Mouse (Mus musculus): ENCODE measurements at regions not wholly inside any gene's neighbourhood (a gene's known extent, or its start where the extent isn't known, plus 50 kb on each side); places are given as distances from the start of the nearest gene placed in this dataset.

DNA sequence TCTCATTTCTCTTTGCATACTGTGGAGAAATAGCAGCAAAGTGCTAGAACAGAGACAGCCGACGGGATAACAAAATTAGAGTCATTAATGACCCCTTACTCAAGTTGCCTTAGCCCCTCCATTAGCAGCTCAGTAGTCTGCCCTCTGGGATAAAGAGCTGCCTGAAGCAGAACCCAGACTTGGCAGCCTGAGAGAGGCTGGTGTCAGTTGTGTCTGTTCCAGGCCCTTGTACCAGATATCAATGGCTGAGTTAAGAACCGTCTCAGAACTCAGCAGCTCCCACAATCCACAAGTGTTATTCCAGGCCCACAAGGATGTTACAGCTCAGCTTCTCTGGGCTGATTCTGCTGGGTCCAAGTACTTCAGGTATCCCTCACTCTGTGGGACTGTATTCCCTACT is 109.6 kb upstream of the Topaz1 start:
- H3K4me3 ChIP-seq (replicated peaks; ENCODE audit: extremely low read depth, low read depth, low read length): no peak overlapping the region
- H3K4me1 ChIP-seq (ENCODE audit: control insufficient read depth, insufficient read depth, low read length): no peaks in the 10 kb centered on the region
- WGBS: 66% methylated on average over 3 of the region's 3 CpGs
- DNase-seq: no peak
- TF ChIP-seq CTCF (IDR thresholded peaks at IDR 0.05; ENCODE audit: insufficient read depth, low read length) (no peak), POLR2A (IDR thresholded peaks at IDR 0.05; ENCODE audit: borderline replicate concordance, extremely low read depth, low read depth, low read length) (no peak)

- no peak for DNase-seq
Measured at GRCm38 (mm10) chr9:122639239-122639638, 107.9 kb upstream of the Topaz1 start.

GRCm38 (mm10) chr9:122642913-122643312 is 104.2 kb upstream of the Topaz1 start:
- 60% methylated on average over 7 of the region's 7 CpGs for WGBS
- no peak for DNase-seq
- no peak for TF ChIP-seq POLR2A (IDR thresholded peaks at IDR 0.05; ENCODE audit: borderline replicate concordance, extremely low read depth, low read depth, low read length)
- no peak for TF ChIP-seq CTCF (IDR thresholded peaks at IDR 0.05; ENCODE audit: insufficient read depth, low read length)
- no peak overlapping the region for H3K4me3 ChIP-seq (replicated peaks; ENCODE audit: extremely low read depth, low read depth, low read length)
- no peaks in the 10 kb centered on the region for H3K4me1 ChIP-seq (ENCODE audit: control insufficient read depth, insufficient read depth, low read length)

More at GRCm38 (mm10) chr9:122639239-122639638, 107.9 kb upstream of the Topaz1 start:
- TF ChIP-seq CTCF (IDR thresholded peaks at IDR 0.05; ENCODE audit: insufficient read depth, low read length) (no peak), POLR2A (IDR thresholded peaks at IDR 0.05; ENCODE audit: borderline replicate concordance, extremely low read depth, low read depth, low read length) (no peak)
- Histone ChIP-seq H3K4me3 (replicated peaks; ENCODE audit: extremely low read depth, low read depth, low read length) (no peak overlapping the region), H3K4me1 (ENCODE audit: control insufficient read depth, insufficient read depth, low read length) (no peaks in the 10 kb centered on the region)
- 74% methylated on average over 4 of the region's 4 CpGs for WGBS

GRCm38 (mm10) chr9:122645569-122645968 is 101.6 kb upstream of the Topaz1 start:
- DNase-seq: no peak
- WGBS: 76% methylated on average over 5 of the region's 5 CpGs
- TF ChIP-seq POLR2A (IDR thresholded peaks at IDR 0.05; ENCODE audit: borderline replicate concordance, extremely low read depth, low read depth, low read length): no peak
- no peak for TF ChIP-seq CTCF (IDR thresholded peaks at IDR 0.05; ENCODE audit: insufficient read depth, low read length)
- Histone ChIP-seq H3K4me1 (ENCODE audit: control insufficient read depth, insufficient read depth, low read length) (no peaks in the 10 kb centered on the region), H3K4me3 (replicated peaks; ENCODE audit: extremely low read depth, low read depth, low read length) (no peak overlapping the region)

DNA sequence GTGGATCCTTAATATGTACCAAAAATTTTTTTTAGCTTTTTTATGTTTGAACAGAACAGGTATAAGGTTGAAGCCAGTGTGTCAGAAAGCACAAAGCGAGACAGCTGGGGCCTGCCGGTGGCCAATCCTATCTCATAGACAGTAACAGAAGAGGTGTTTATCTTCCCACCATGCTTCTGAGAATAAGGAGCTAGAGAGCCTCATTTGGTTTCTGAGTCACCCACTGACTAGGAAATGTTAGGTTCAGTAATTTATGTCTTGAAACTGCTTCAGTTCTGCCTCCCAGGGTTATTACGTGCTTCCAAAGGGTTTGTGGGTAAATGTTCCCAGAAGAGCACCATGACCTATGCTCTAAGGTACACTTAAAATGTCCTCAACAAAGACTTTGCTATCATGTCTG is 96.3 kb upstream of the Topaz1 start:
- DNase-seq: no peak
- WGBS: 78% methylated on average over 3 of the region's 3 CpGs
- no peaks in the 10 kb centered on the region for H3K4me1 ChIP-seq (ENCODE audit: control insufficient read depth, insufficient read depth, low read length)
- TF ChIP-seq POLR2A (IDR thresholded peaks at IDR 0.05; ENCODE audit: borderline replicate concordance, extremely low read depth, low read depth, low read length) (no peak), CTCF (IDR thresholded peaks at IDR 0.05; ENCODE audit: insufficient read depth, low read length) (no peak)
- H3K4me3 ChIP-seq (replicated peaks; ENCODE audit: extremely low read depth, low read depth, low read length): no peak overlapping the region

DNA sequence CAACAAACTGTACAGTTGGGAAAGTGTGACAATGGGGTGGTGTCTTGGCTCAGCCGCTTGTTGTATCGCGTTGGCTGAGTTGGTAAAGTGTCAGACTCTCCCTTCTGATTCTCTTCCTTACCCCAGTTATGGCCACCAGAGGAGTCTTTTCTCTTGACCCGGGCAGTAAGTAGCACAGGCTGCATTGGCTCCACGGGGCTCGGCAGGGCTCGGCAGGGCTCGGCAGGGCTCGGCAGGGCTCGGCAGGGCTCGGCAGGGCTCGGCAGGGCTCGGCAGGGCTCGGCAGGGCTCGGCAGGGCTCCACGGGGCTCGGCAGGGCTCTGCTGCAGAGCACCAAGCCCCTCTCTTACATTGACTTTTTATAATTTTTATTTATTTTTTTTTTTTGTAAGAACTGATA is 91.6 kb upstream of the Topaz1 start:
- H3K4me3 ChIP-seq (replicated peaks; ENCODE audit: extremely low read depth, low read depth, low read length): no peak overlapping the region
- TF ChIP-seq POLR2A (IDR thresholded peaks at IDR 0.05; ENCODE audit: borderline replicate concordance, extremely low read depth, low read depth, low read length): no peak
- no peak for TF ChIP-seq CTCF (IDR thresholded peaks at IDR 0.05; ENCODE audit: insufficient read depth, low read length)
- WGBS: 54% methylated on average over 17 of the region's 17 CpGs
- DNase-seq: peak; percentile 39
- H3K4me1 ChIP-seq (ENCODE audit: control insufficient read depth, insufficient read depth, low read length): no peaks in the 10 kb centered on the region

GRCm38 (mm10) chr9:122660050-122660449 is 87.1 kb upstream of the Topaz1 start:
- WGBS: 48% methylated on average over 9 of the region's 9 CpGs
- H3K4me3 ChIP-seq (replicated peaks; ENCODE audit: extremely low read depth, low read depth, low read length): no peak overlapping the region
- DNase-seq: no peak
- no peak for TF ChIP-seq POLR2A (IDR thresholded peaks at IDR 0.05; ENCODE audit: borderline replicate concordance, extremely low read depth, low read depth, low read length)
- TF ChIP-seq CTCF (IDR thresholded peaks at IDR 0.05; ENCODE audit: insufficient read depth, low read length): no peak
- no peaks in the 10 kb centered on the region for H3K4me1 ChIP-seq (ENCODE audit: control insufficient read depth, insufficient read depth, low read length)

DNA sequence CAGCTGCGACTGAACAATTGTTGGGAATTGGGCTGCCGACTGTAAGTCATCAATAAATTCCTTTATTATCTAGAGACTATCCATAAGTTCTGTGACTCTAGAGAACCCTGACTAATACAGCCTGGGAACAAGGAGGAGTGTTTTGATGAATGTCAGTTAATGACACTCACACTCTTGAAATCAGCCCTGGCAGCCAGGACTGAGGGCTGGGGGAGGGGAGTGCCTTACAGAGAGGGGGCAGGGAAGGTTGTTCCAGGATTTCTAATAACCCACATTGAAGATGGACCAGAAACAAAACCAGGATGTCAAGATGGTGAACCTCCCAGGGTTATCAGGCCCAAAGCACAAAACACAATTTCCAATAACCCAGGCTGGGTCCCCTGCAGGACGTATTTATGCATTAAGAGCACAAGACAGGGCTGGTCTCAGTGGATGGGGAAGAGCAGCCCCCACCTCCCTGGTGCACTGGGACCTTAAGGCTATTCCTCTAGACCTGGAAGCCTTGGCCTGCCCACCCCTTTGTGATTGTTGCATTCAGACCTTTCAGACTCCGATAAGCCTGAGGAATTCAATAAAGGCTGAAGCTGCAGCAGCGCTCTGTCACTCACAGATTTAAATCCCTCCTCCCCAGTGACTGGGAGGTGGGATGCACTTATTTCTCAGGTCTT is 80.0 kb upstream of the Topaz1 start:
- no peak for TF ChIP-seq CTCF (IDR thresholded peaks at IDR 0.05; ENCODE audit: insufficient read depth, low read length)
- TF ChIP-seq POLR2A (IDR thresholded peaks at IDR 0.05; ENCODE audit: borderline replicate concordance, extremely low read depth, low read depth, low read length): no peak
- DNase-seq: no peak
- Histone ChIP-seq H3K4me3 (replicated peaks; ENCODE audit: extremely low read depth, low read depth, low read length) (no peak overlapping the region), H3K4me1 (ENCODE audit: control insufficient read depth, insufficient read depth, low read length) (no peaks in the 10 kb centered on the region)
- 40% methylated on average over 4 of the region's 5 CpGs for WGBS

DNA sequence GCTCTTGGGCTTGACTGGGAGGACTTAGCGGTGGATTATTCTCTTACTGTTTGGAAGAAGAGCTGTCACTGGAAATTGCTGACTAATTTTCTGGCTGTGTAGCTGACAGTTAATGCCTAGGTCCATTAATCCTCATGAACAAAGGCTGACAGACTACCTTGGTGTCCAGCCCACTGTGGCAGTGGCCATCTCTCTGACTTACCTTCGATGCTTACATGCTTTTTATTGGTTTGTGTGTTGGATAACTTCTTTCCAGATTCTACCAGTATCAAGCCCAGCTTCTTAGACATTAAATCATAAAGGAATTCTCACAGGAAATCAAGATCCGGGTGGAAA is 79.5 kb upstream of the Topaz1 start:
- Histone ChIP-seq H3K4me3 (replicated peaks; ENCODE audit: extremely low read depth, low read depth, low read length) (no peak overlapping the region), H3K4me1 (ENCODE audit: control insufficient read depth, insufficient read depth, low read length) (no peaks in the 10 kb centered on the region)
- WGBS: 50% methylated on average over 3 of the region's 3 CpGs
- TF ChIP-seq POLR2A (IDR thresholded peaks at IDR 0.05; ENCODE audit: borderline replicate concordance, extremely low read depth, low read depth, low read length) (no peak), CTCF (IDR thresholded peaks at IDR 0.05; ENCODE audit: insufficient read depth, low read length) (no peak)
- no peak for DNase-seq

- DNase-seq: no peak
- 72% methylated on average over 3 of the region's 3 CpGs for WGBS
- TF ChIP-seq POLR2A (IDR thresholded peaks at IDR 0.05; ENCODE audit: borderline replicate concordance, extremely low read depth, low read depth, low read length) (no peak), CTCF (IDR thresholded peaks at IDR 0.05; ENCODE audit: insufficient read depth, low read length) (no peak)
- no peak overlapping the region for H3K4me3 ChIP-seq (replicated peaks; ENCODE audit: extremely low read depth, low read depth, low read length)
- H3K4me1 ChIP-seq (ENCODE audit: control insufficient read depth, insufficient read depth, low read length): no peaks in the 10 kb centered on the region
Measured at GRCm38 (mm10) chr9:122673777-122674176, 73.4 kb upstream of the Topaz1 start.
